Mouse (Mus musculus) kidney, adult 2 months (tissue): ENCODE measurements around the gene Spef1. TPM values are rescaled to one million over a fixed set of nuclear protein-coding genes. Genes with fewer than 3 reads are reported as not detected.

ENCODE experiments used
- DNase-seq: peaks from one replicate; pipeline ENCODE4 v3.0.0; 2021
- H3K27ac ChIP-seq: fragments of 200-500 bp; 2 replicates; pipeline ENCODE4 v1.5.1; 2012; ENCODE audit warnings: low read depth, low read length, control low read depth, inconsistent platforms; ENCODE audit not compliant: insufficient read depth
- H3K27me3 ChIP-seq: fragments of 200-500 bp; replicated peaks from 2 replicates; pipeline ENCODE4 v1.6.1; 2012; ENCODE audit warnings: mild to moderate bottlenecking, moderate library complexity, low read length, inconsistent platforms; ENCODE audit not compliant: control insufficient read depth, insufficient read depth
- H3K36me3 ChIP-seq: fragments of 200-500 bp; 2 replicates; pipeline ENCODE4 v1.6.1; 2012; ENCODE audit warnings: mild to moderate bottlenecking, moderate library complexity, low read length, inconsistent platforms; ENCODE audit not compliant: control insufficient read depth, insufficient read depth
- H3K4me1 ChIP-seq: fragments of 200-500 bp; 2 replicates; pipeline ENCODE4 v1.6.1; 2011; ENCODE audit warnings: low read length; ENCODE audit not compliant: control insufficient read depth, insufficient read depth
- H3K4me3 ChIP-seq: fragments of 200-500 bp; 2 replicates; pipeline ENCODE4 v1.5.1; 2011; ENCODE audit warnings: mild to moderate bottlenecking, low read depth, low read length, control low read depth; ENCODE audit not compliant: insufficient read depth
- CTCF ChIP-seq: fragments of 200-500 bp; conservative IDR thresholded peaks from 2 replicates; pipeline ENCODE4 v1.5.1; 2011; ENCODE audit warnings: low read depth, mild to moderate bottlenecking, control low read depth, low read length, moderate library complexity, mixed read lengths; ENCODE audit not compliant: insufficient read depth, insufficient read length
- POLR2A ChIP-seq: fragments of 200-500 bp; IDR thresholded peaks from one replicate; pipeline ENCODE4 v1.6.1; 2011; ENCODE audit warnings: low read depth, low read length, control low read depth
- WGBS: fragments of 180-500 bp; shearing (Covaris S2); methylation state at CpG from one replicate; pipeline ENCODE4 v1.1.7; 2018; 5-methylcytosine and 5-hydroxymethylcytosine counted together
- polyA plus RNA-seq: library from polyadenylated mRNA; depleted of rRNA; stranded (reverse); fragments of >200 nt; gene quantifications from 2 replicates; pipeline ENCODE4 v1.2.3, GENCODE M21; 2012

Spef1 gene
- polyA plus RNA-seq, 1 experiment, result 4.6 TPM

- no peak for DNase-seq
- whole genome bisulfite sequencing, result 81% methylated on average over 5 of the region's 5 CpGs
- Histone ChIP-seq H3K27ac (no peak overlapping the region), H3K4me3 (no peak overlapping the region), H3K36me3 (no peaks in the 10 kb centered on the region), H3K27me3 (no peaks in the 10 kb centered on the region), H3K4me1 (no peaks in the 10 kb centered on the region)
- TF ChIP-seq POLR2A (no peak), CTCF (no peak)
Observed at GRCm38 (mm10) chr2:131129836-131130235, 57.2 kb downstream of the Spef1 start.

DNA sequence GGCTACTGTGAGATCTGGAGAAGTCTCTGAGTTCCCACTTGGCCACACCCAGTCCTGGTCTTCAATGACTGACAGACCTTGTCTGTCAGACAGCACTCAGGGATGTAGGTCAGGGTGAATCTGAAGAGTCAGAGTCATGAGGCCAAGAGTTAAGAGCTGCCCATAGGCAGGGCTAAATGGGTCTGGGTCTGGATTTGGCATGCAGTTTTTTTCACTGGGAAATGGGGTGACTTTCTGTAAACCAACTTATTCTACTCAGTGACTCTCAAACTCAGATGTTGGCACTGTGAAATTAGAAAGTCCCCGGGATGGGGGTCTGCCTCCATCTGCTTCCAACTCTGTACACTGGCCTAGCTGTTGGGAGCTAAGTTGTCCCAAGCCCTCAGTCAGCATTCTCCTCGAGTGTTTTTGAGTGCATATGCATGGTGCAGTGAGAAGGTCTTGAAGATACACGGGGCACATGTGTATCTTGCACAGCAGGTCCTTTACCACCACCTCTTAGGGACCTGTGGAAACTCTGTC is 58.4 kb downstream of the Spef1 start:
- no peaks in the 10 kb centered on the region for H3K36me3 ChIP-seq
- no peak overlapping the region for H3K27ac ChIP-seq
- TF ChIP-seq POLR2A (no peak), CTCF (no peak)
- no peaks in the 10 kb centered on the region for H3K27me3 ChIP-seq
- DNase-seq, result no peak
- 73% methylated on average over 3 of the region's 3 CpGs for WGBS
- 0 out of 2 replicates have a peak overlapping the region, but pooled peaks have one; percentile 3 for H3K4me3 ChIP-seq
- H3K4me1 ChIP-seq, result no peaks in the 10 kb centered on the region; the same call in 1 of the 2 replicates

GRCm38 (mm10) chr2:131128211-131128610 is 58.9 kb downstream of the Spef1 start:
- TF ChIP-seq CTCF, result no peak
- TF ChIP-seq POLR2A, result no peak

DNA sequence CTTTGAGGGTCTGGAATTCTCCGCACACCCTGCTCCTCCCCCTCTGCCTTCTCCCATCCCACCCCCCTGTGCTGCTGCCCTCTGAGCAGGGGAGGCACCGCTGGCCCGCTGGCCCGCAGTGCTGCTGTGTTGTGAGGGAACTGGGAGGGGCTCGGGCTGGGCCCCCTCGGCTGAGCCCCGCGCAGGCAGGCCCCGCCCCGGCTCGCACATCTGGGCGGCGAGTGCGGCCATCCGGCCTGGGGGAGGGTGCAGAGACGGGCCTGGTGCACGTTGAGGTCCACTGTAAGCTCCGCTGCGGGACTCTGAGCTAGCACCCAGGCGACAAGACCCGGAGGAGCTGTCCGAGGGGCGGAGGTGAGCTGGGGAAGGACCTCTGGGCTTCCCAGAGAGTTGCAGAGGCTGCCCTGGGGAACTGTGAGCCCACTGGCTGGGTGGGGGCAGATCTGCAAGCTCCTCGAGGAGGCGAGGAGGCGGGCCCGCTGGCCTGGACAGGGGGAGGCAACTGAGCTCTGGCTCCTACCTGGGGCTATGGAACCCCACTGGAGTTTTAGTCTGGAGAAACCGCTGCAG is 59.8 kb downstream of the Spef1 start, which contains the start of gene Hspa12b:
Hspa12b (plus strand) TSS at position 120 of the 570 bp plus-strand sequence.
- peak; percentile 62 for DNase-seq
- Histone ChIP-seq H3K4me3 (peak within 1 kb of the TSS; percentile 60), H3K4me1 (no peaks in the 10 kb centered on the region; the same call in 1 of the 2 replicates), H3K27ac (0 out of 2 replicates have a peak within 1 kb of the TSS, but pooled peaks have one; percentile 22), H3K27me3 (no peaks in the 10 kb centered on the region), H3K36me3 (no peaks in the 10 kb centered on the region)
- 5% methylated on average over 28 of the region's 28 CpGs for WGBS
- TF ChIP-seq CTCF (no peak), POLR2A (no peak)

More at GRCm38 (mm10) chr2:131128211-131128610, 58.9 kb downstream of the Spef1 start:
- Histone ChIP-seq H3K27ac (no peak overlapping the region), H3K4me1 (no peaks in the 10 kb centered on the region; the same call in 1 of the 2 replicates), H3K27me3 (no peaks in the 10 kb centered on the region), H3K4me3 (peak overlapping the region; percentile 3), H3K36me3 (no peaks in the 10 kb centered on the region)
- WGBS, result 74% methylated on average over 5 of the region's 5 CpGs
- DNase-seq, result no peak

DNA sequence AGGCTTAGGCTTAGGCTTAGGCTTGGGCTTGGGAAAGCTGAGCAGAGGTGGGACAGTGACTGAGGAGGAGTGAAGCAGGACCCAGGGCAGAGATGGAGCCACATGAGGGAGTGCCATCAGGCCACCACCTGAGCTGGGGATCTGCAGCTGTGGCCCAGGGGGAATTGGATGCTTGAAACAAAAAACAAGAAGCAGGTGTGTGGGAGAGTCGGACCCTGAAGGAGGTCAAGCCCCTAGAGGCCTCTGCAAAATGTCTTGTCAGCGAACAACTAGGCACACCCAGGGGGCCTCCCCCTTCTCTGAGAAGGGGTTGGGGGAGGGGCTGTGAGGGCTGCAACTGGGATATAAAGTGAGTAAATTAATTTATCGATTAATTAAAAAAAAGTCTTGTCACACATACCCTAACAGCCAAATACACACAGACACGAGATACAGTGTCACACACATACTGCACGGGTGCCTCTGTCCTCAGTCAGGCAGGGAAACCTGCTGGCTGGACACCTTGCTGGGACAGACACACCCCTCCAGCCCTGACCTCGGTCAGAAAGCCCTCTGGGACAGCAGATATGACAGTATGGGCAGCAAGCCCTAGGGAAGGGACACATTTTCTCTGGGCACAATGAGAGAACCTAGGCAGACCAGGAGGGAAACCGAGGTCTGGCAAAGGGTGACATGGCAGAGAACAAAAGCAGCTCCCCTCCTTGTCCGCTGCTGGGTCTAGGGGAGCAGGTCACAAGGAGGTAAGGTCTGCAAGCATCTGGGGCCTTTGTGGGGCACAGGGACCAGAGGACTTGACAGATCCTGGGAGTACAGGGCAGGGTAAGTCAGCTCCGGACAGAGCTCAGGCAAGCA is 60.9 kb downstream of the Spef1 start:
- Histone ChIP-seq H3K36me3 (no peaks in the 10 kb centered on the region), H3K4me3 (no peak overlapping the region), H3K4me1 (no peaks in the 10 kb centered on the region; the same call in 1 of the 2 replicates), H3K27ac (no peak overlapping the region), H3K27me3 (no peaks in the 10 kb centered on the region)
- 74% methylated on average over 9 of the region's 9 CpGs for WGBS
- no peak for DNase-seq
- TF ChIP-seq CTCF, result no peak
- TF ChIP-seq POLR2A, result no peak

DNA sequence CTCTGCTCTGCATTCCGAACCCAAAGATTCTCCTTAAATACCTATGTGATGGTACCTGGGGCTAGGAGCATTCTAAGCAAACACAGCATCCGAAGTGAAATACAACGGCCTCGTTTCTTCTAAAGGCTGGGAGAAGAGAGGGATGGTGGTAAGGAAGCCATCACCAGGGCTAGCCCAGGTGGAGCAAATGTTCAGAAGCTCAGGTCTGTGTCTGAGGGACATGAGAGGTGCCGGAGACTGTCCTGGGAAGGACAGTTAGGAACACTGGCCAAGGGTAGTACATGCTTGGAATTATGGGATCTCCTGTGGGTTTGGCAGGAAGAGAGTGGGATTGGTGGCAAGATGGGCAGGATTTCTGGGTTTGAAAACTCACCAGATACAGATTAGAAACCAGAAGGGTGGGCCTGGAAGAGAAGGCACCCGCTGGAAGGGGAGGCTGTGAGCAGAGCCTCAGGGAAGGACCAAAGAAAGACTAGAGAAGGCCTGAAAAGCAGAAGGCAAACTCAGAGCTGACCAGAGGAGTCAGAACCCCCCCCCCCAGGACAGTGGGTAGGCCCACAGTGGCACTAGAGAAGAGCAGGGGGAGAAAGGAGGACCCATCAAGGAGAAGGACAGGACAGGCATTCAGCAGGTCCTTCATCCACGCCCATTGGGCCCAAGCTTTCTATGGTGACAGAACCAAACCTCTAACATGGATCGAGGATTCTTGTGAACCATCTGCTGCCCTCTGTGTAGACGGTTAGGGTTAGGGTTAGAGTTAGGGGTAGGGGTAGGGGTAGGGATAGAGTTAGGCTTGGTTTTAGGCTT is 61.7 kb downstream of the Spef1 start:
- Histone ChIP-seq H3K4me3 (no peak overlapping the region), H3K36me3 (no peaks in the 10 kb centered on the region), H3K4me1 (no peaks in the 10 kb centered on the region; the same call in 1 of the 2 replicates), H3K27ac (no peak overlapping the region), H3K27me3 (no peaks in the 10 kb centered on the region)
- DNase-seq, result no peak
- WGBS, result 95% methylated on average over 9 of the region's 9 CpGs
- TF ChIP-seq CTCF (no peak), POLR2A (no peak)
